ENCODE assay signal across 8 mouse cellular contexts in the genomic region with DNA sequence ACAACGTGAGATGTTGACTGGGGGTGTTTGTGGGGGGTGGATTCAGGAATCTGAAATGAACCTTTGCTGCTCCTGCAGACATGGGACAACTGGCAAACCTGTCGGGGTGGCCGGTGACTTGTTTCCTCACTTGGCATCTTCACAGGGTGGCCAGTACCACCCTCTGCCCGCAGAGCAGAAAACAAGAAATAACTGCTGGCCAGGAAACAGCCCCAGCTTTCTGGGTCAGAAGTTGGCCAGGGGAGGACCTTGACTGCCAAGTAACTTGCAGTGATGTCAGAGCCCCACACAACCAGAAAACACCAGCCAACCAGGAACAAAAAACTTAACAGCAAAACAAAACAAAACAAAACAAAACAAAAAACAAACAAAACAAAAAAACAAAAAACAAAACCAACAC.
DNase-seq lines count a peak whose midpoint lies in the region; ATAC-seq and TF ChIP-seq lines count a peak whose summit lies in the region.

No protein-coding gene starts in this region.

- peak; percentile 38 to 73 for DNase-seq in adrenal gland, adult (ENCODE audit: inconsistent age in 2 of 2, low spot score in 1 of 2)
- no peak for DNase-seq in adrenal gland, postnatal 4 days (ENCODE audit: low spot score in 2 of 2)
- DNase-seq in kidney, postnatal 10 days, result peak; percentile 33
- DNase-seq in lung, postnatal 0 days (ENCODE audit: low spot score), result peak; percentile 42
- DNase-seq in testis, postnatal 10 days (ENCODE audit: low spot score), result no peak

- no peak; the same call in 1 of the 2 replicates for TF ChIP-seq CTCF in lung, postnatal 0 days (IDR thresholded peaks at IDR 0.05)

- no peak for TF ChIP-seq EP300 in lung, postnatal 0 days (IDR thresholded peaks at IDR 0.05)

- no peak for ATAC-seq in kidney, embryonic 14.5 days (ENCODE audit: low FRiP score, low TSS enrichment)
- no peak for ATAC-seq in heart, embryonic 12.5 days (ENCODE audit: insufficient number of reproducible peaks, low FRiP score)
- no peak for ATAC-seq in lung, postnatal 0 days
- ATAC-seq in megakaryocyte progenitor cell, adult 5-6 weeks (replicated peaks; ENCODE audit: poor library complexity), result no peak

- peaks cover 2% of the 10 kb centered on the region; the same call in 1 of the 2 replicates for H3K27me3 ChIP-seq in kidney, embryonic 14.5 days (ENCODE audit: control insufficient read depth, insufficient read depth, low read length)
- no peaks in the 10 kb centered on the region for H3K27me3 ChIP-seq in heart, embryonic 12.5 days (replicated peaks)
- H3K27me3 ChIP-seq in lung, postnatal 0 days (replicated peaks; ENCODE audit: insufficient read depth, low read length), result no peaks in the 10 kb centered on the region

- H3K4me2 ChIP-seq in kidney, embryonic 14.5 days (replicated peaks; ENCODE audit: low read depth, low read length), result no peak overlapping the region
- H3K4me2 ChIP-seq in heart, embryonic 12.5 days, result 0 out of 2 replicates have a peak overlapping the region, but pooled peaks have one; percentile 4
- peak overlapping the region; percentile 88 for H3K4me2 ChIP-seq in lung, postnatal 0 days (replicated peaks; ENCODE audit: low read depth, low read length)

- H3K36me3 ChIP-seq in kidney, embryonic 14.5 days (ENCODE audit: control insufficient read depth, insufficient read depth, low read length), result no peaks in the 10 kb centered on the region
- H3K36me3 ChIP-seq in heart, embryonic 12.5 days, result no peaks in the 10 kb centered on the region
- H3K36me3 ChIP-seq in lung, postnatal 0 days (ENCODE audit: insufficient read depth, low read length), result no peaks in the 10 kb centered on the region

- 67% methylated on average over 4 of the region's 4 CpGs for WGBS in kidney, embryonic 14.5 days
- 49% methylated on average over 4 of the region's 4 CpGs for WGBS in heart, embryonic 12.5 days
- 29% methylated on average over 4 of the region's 4 CpGs for WGBS in lung, postnatal 0 days

- no peak overlapping the region for H3K4me3 ChIP-seq in kidney, embryonic 14.5 days (ENCODE audit: low read length)
- no peak overlapping the region for H3K4me3 ChIP-seq in heart, embryonic 12.5 days
- peak overlapping the region; percentile 76; the same call in 1 of the 2 replicates for H3K4me3 ChIP-seq in lung, postnatal 0 days (ENCODE audit: low read depth, low read length)

- peaks cover 17% of the 10 kb centered on the region; the same call in 1 of the 2 replicates for H3K4me1 ChIP-seq in kidney, embryonic 14.5 days (ENCODE audit: control insufficient read depth, insufficient read depth, low read length)
- H3K4me1 ChIP-seq in heart, embryonic 12.5 days (replicated peaks), result peaks cover 38% of the 10 kb centered on the region
- H3K4me1 ChIP-seq in lung, postnatal 0 days (ENCODE audit: insufficient read depth, low read depth, low read length), result no peaks in the 10 kb centered on the region

- H3K27ac ChIP-seq in kidney, embryonic 14.5 days (ENCODE audit: low read depth, low read length), result no peak overlapping the region
- H3K27ac ChIP-seq in heart, embryonic 12.5 days (ENCODE audit: poor library complexity, severe bottlenecking), result no peak overlapping the region
- H3K27ac ChIP-seq in lung, postnatal 0 days (ENCODE audit: low read length), result no peak overlapping the region

- H3K9me3 ChIP-seq in kidney, embryonic 14.5 days (ENCODE audit: control insufficient read depth, low read length), result no peaks in the 10 kb centered on the region
- H3K9me3 ChIP-seq in heart, embryonic 12.5 days (replicated peaks), result no peaks in the 10 kb centered on the region
- H3K9me3 ChIP-seq in lung, postnatal 0 days (ENCODE audit: low read length), result no peaks in the 10 kb centered on the region

- no peak overlapping the region for H3K9ac ChIP-seq in kidney, embryonic 14.5 days (ENCODE audit: low read depth, low read length)
- no peak overlapping the region for H3K9ac ChIP-seq in heart, embryonic 12.5 days
- H3K9ac ChIP-seq in lung, postnatal 0 days (replicated peaks; ENCODE audit: low read depth), result no peak overlapping the region

Comparison
In these comparisons a context has a peak if more than half of its experiments do, and no peak if none do; other contexts are left out.
1. DNase-seq: peak in adrenal gland, adult (2 of 2), kidney, postnatal 10 days (single experiment) and lung, postnatal 0 days (single experiment); none in adrenal gland, postnatal 4 days (0 of 2) and testis, postnatal 10 days (single experiment).